Mouse (Mus musculus): ENCODE measurements around the gene Mpzl3. TPM values are rescaled to one million over a fixed set of nuclear protein-coding genes. Genes with fewer than 3 reads are reported as not detected.

The Mpzl3 gene
- polyA plus RNA-seq, 1 experiment from 2014 or later: 1.3 TPM

- H3K9ac ChIP-seq: no peak overlapping the region
- peaks cover 15% of the 10 kb centered on the region for H3K4me1 ChIP-seq
- H3K27me3 ChIP-seq: peaks cover 29% of the 10 kb centered on the region
- no peak overlapping the region for H3K27ac ChIP-seq
- no peaks in the 10 kb centered on the region for H3K9me3 ChIP-seq (replicated peaks)
- H3K36me3 ChIP-seq (ENCODE audit: poor library complexity, severe bottlenecking): no peaks in the 10 kb centered on the region
- no peak for ATAC-seq
- WGBS: 72% methylated on average over 9 of the region's 9 CpGs
- no peak overlapping the region for H3K4me2 ChIP-seq
- no peak overlapping the region for H3K4me3 ChIP-seq
Measured at GRCm38 (mm10) chr9:45116819-45117218, 61.8 kb downstream of the Mpzl3 start.

DNA sequence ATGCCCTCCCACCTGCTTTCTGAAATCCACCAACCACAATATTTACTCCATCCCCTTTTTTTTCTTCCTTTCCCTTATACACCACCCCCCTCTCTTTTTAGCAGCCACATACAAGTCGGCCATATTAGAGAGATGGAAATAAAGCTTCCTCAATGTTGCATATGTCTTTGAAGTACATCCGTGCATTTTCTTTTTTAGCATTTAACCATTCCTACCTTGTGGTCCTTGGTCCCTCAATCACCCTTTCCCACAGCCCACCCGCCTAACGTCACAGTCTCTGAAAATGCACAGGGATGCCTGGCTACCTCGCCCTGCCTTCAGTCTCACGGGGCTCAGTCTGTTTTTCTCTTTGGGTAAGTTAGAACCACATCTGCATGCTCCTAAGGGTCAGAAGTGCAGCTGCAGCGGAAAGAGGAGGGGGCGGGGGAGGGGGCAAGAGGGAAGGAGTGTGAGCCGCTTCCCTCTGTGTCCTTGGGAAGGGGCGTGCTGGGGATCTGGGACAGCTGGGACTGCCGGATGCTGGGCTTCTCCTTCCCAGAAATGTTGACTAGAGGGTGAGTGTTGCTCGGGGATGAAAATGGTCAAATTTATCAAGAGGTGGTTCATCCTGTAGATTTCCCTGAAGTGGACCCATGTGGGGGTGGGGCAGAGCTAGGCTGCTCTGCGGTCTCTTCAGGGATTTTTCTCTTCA lies 62.9 kb downstream of the Mpzl3 start, which contains the start of gene Scn2b:
Gene Scn2b, plus strand, starts transcription at position 42 of the 691 bp plus-strand sequence.
- H3K4me1 ChIP-seq: peaks cover 23% of the 10 kb centered on the region
- peaks cover 29% of the 10 kb centered on the region for H3K27me3 ChIP-seq
- H3K9me3 ChIP-seq (replicated peaks): no peaks in the 10 kb centered on the region
- WGBS: 0% methylated on average over 13 of the region's 13 CpGs
- H3K27ac ChIP-seq: peak within 1 kb of the TSS; percentile 75
- ATAC-seq: peak; percentile 58
- H3K4me3 ChIP-seq: peak within 1 kb of the TSS; percentile 61
- peak within 1 kb of the TSS; percentile 69 for H3K4me2 ChIP-seq
- H3K36me3 ChIP-seq (ENCODE audit: poor library complexity, severe bottlenecking): no peaks in the 10 kb centered on the region
- H3K9ac ChIP-seq: peak within 1 kb of the TSS; percentile 81

GRCm38 (mm10) chr9:45118552-45118951 lies 63.6 kb downstream of the Mpzl3 start:
- Histone ChIP-seq H3K36me3 (ENCODE audit: poor library complexity, severe bottlenecking) (no peaks in the 10 kb centered on the region), H3K4me2 (peak overlapping the region; percentile 69), H3K4me1 (peaks cover 23% of the 10 kb centered on the region), H3K27ac (no peak overlapping the region), H3K9me3 (replicated peaks) (no peaks in the 10 kb centered on the region), H3K27me3 (peaks cover 26% of the 10 kb centered on the region), H3K4me3 (peak overlapping the region; percentile 61), H3K9ac (peak overlapping the region; percentile 81)
- no peak for ATAC-seq
- 33% methylated on average over 10 of the region's 10 CpGs for WGBS

DNA sequence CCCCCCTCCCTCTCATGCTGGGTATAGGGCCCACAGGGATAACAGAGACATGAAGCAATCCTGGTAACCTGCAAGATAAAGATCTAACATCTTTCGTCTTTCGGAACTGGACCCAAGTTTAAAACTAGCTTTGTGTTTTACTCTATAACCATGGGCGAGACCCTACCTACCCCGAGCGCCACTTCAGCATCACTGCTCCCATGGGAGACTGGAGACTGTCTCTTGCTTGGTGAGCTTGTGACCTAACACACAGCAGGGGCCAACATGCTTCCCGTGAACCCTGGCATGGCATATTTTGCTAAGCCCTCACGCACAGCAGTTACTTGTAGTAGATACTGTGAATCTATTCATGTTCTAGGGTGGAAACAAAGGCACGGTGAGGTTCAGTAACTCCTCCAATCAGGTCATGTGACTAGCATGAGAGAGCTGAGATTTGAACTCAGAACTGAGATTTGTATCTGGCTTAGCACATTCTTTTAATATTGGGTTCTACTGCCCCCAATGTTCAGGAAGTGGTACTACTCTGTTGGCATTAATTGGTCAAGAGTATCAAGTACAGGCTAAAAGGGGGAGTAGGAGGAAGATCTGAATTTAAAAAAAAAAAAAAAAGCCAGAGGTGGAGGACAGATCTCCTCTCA lies 64.4 kb downstream of the Mpzl3 start:
- H3K27ac ChIP-seq: no peak overlapping the region
- H3K9me3 ChIP-seq (replicated peaks): no peaks in the 10 kb centered on the region
- H3K9ac ChIP-seq: no peak overlapping the region
- peaks cover 23% of the 10 kb centered on the region for H3K4me1 ChIP-seq
- WGBS: 95% methylated on average over 8 of the region's 8 CpGs
- H3K4me2 ChIP-seq: peak overlapping the region; percentile 69
- H3K27me3 ChIP-seq: peaks cover 20% of the 10 kb centered on the region; the same call in 1 of the 2 replicates
- no peaks in the 10 kb centered on the region for H3K36me3 ChIP-seq (ENCODE audit: poor library complexity, severe bottlenecking)
- H3K4me3 ChIP-seq: no peak overlapping the region
- no peak for ATAC-seq

DNA sequence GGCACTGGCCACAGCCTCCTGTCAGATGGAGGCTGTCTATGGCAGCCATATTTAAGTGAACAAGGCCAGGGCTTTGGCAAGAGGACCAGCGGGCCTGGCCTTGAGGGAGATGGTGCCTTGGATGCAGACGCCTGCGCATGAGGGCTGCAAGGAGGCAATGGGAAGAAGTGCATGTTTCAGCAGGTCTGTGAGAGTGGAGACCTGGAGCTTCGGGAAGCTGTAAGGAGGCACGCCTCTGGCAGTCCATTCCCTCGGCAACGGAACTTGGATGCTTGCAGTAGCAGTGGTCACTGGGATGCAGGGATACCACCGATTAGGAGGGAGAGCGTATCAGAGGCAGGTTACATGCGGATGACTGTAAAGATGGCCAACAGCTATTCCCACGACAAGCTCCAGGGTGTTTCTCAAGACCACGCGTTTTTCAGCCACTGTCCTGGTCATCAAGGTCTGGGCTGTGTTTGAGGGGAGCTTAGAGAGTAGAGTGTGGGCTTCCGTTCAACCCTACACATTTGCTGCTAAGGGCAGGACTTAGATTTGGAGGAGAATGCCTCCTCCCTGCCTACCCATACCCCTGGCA lies 65.1 kb downstream of the Mpzl3 start:
- ATAC-seq: no peak
- H3K27me3 ChIP-seq: peaks cover 19% of the 10 kb centered on the region; the same call in 1 of the 2 replicates

DNA sequence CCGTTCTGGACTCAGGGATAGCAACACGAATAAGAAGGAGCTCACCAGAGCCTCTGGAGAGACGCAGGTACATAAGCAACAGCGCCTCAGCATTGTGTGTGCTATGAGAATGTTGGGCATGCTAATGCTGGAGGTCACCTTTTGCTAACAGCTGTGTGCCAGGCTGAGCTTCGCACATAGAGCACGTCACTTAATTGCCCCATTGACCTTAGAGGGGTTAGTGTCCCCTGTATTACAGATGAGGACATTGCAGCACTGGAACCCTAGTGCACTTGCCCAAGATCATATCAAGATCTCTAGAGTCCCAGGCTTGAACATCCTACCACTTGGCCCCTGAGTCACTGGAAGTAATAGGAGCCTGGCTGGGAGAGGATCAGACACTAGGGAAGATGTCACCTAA lies 65.6 kb downstream of the Mpzl3 start:
- no peak overlapping the region for H3K4me3 ChIP-seq
- H3K36me3 ChIP-seq (ENCODE audit: poor library complexity, severe bottlenecking): peaks cover 5% of the 10 kb centered on the region; the same call in 1 of the 2 replicates
- 89% methylated on average over 6 of the region's 6 CpGs for WGBS
- no peak overlapping the region; the same call in 1 of the 2 replicates for H3K9ac ChIP-seq
- H3K9me3 ChIP-seq (replicated peaks): no peaks in the 10 kb centered on the region
- peaks cover 19% of the 10 kb centered on the region; the same call in 1 of the 2 replicates for H3K27me3 ChIP-seq
- ATAC-seq: no peak
- no peak overlapping the region for H3K4me2 ChIP-seq
- H3K4me1 ChIP-seq: peaks cover 23% of the 10 kb centered on the region
- no peak overlapping the region for H3K27ac ChIP-seq

More for the DNA sequence above, 65.1 kb downstream of the Mpzl3 start:
- Histone ChIP-seq H3K4me3 (no peak overlapping the region), H3K36me3 (ENCODE audit: poor library complexity, severe bottlenecking) (no peaks in the 10 kb centered on the region), H3K4me1 (peaks cover 23% of the 10 kb centered on the region), H3K9me3 (replicated peaks) (no peaks in the 10 kb centered on the region), H3K4me2 (no peak overlapping the region), H3K27ac (no peak overlapping the region), H3K9ac (no peak overlapping the region)
- 87% methylated on average over 14 of the region's 14 CpGs for WGBS

GRCm38 (mm10) chr9:45121001-45121400 lies 66.0 kb downstream of the Mpzl3 start:
- H3K36me3 ChIP-seq (ENCODE audit: poor library complexity, severe bottlenecking): peaks cover 7% of the 10 kb centered on the region; the same call in 1 of the 2 replicates
- H3K4me2 ChIP-seq: no peak overlapping the region
- H3K4me1 ChIP-seq: peaks cover 20% of the 10 kb centered on the region
- no peaks in the 10 kb centered on the region for H3K9me3 ChIP-seq (replicated peaks)
- H3K9ac ChIP-seq: peak overlapping the region; percentile 8; the same call in 1 of the 2 replicates
- no peak overlapping the region for H3K27ac ChIP-seq
- no peak for ATAC-seq
- H3K4me3 ChIP-seq: no peak overlapping the region
- 61% methylated on average over 6 of the region's 6 CpGs for WGBS
- H3K27me3 ChIP-seq: peaks cover 19% of the 10 kb centered on the region; the same call in 1 of the 2 replicates

DNA sequence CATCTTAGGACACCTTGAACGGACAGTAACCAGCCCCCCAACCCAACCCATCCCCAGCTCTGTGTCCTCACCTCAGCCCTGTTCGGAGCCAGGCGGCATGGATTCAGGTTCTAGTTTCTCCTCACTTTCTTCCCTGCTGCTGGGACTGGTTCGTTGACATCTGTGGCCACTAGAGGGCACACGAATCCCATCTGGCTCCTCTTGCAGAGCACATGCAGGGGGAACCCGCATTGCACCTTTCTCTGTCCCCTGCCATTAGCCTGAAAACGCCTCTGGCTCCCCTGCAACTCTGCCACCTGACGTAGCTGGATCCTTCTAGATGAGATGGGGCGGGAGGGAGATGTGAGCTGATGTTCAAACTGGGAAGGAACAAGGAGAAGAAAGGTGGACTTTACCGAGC lies 66.8 kb downstream of the Mpzl3 start:
- 1% methylated on average over 10 of the region's 10 CpGs for WGBS
- H3K9ac ChIP-seq: peak overlapping the region; percentile 43; the same call in 1 of the 2 replicates
- H3K4me1 ChIP-seq: peaks cover 19% of the 10 kb centered on the region
- H3K27ac ChIP-seq: no peak overlapping the region
- peak overlapping the region; percentile 51 for H3K4me2 ChIP-seq
- ATAC-seq: peak; percentile 62
- no peaks in the 10 kb centered on the region for H3K9me3 ChIP-seq (replicated peaks)
- peaks cover 12% of the 10 kb centered on the region; the same call in 1 of the 2 replicates for H3K27me3 ChIP-seq
- H3K36me3 ChIP-seq (ENCODE audit: poor library complexity, severe bottlenecking): peaks cover 11% of the 10 kb centered on the region; the same call in 1 of the 2 replicates
- peak overlapping the region; percentile 16 for H3K4me3 ChIP-seq

- Histone ChIP-seq H3K9ac (peak overlapping the region; percentile 43; the same call in 1 of the 2 replicates), H3K4me1 (peaks cover 19% of the 10 kb centered on the region), H3K27ac (no peak overlapping the region), H3K9me3 (replicated peaks) (no peaks in the 10 kb centered on the region), H3K4me3 (peak overlapping the region; percentile 16), H3K27me3 (peaks cover 8% of the 10 kb centered on the region; the same call in 1 of the 2 replicates), H3K4me2 (peak overlapping the region; percentile 51), H3K36me3 (ENCODE audit: poor library complexity, severe bottlenecking) (peaks cover 11% of the 10 kb centered on the region; the same call in 1 of the 2 replicates)
- peak; percentile 31 for ATAC-seq
- 12% methylated on average over 9 of the region's 9 CpGs for WGBS
Measured at GRCm38 (mm10) chr9:45122209-45122761, 67.3 kb downstream of the Mpzl3 start.

DNA sequence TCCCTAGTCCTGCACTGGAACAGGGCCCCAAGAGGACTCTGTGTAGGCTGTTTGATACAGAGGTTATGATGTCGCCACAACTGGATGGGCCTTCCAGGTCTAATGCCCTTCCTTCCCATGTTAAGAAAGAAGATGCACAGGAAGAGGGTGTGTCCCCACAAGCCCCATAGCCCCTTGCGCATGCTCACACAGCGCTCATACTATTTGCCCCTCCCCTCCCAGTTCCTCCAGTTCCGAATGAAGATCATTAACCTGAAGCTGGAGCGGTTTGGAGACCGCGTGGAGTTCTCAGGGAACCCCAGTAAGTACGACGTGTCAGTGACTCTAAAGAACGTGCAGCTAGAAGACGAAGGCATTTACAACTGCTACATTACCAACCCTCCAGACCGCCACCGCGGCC lies 70.2 kb downstream of the Mpzl3 start:
- no peak overlapping the region for H3K27ac ChIP-seq

GRCm38 (mm10) chr9:45126941-45127340 lies 72.0 kb downstream of the Mpzl3 start:
- Histone ChIP-seq H3K27me3 (0 out of 2 replicates have a peak, but pooled peaks cover 10% of the 10 kb centered on the region), H3K4me2 (no peak overlapping the region), H3K27ac (no peak overlapping the region), H3K4me1 (peaks cover 11% of the 10 kb centered on the region), H3K4me3 (no peak overlapping the region), H3K36me3 (ENCODE audit: poor library complexity, severe bottlenecking) (peaks cover 11% of the 10 kb centered on the region; the same call in 1 of the 2 replicates), H3K9ac (no peak overlapping the region), H3K9me3 (replicated peaks) (no peaks in the 10 kb centered on the region)
- no peak for ATAC-seq
- 58% methylated on average over 7 of the region's 7 CpGs for WGBS

More for the DNA sequence above, 70.2 kb downstream of the Mpzl3 start:
- H3K27me3 ChIP-seq: peaks cover 7% of the 10 kb centered on the region; the same call in 1 of the 2 replicates
- ATAC-seq: no peak
- H3K9me3 ChIP-seq (replicated peaks): no peaks in the 10 kb centered on the region
- H3K36me3 ChIP-seq (ENCODE audit: poor library complexity, severe bottlenecking): peaks cover 11% of the 10 kb centered on the region; the same call in 1 of the 2 replicates
- H3K4me3 ChIP-seq: no peak overlapping the region
- 94% methylated on average over 13 of the region's 14 CpGs for WGBS
- H3K4me1 ChIP-seq: peaks cover 13% of the 10 kb centered on the region
- no peak overlapping the region for H3K9ac ChIP-seq
- H3K4me2 ChIP-seq: no peak overlapping the region
